Mouse (Mus musculus) forebrain, embryonic 15.5 days (tissue): ENCODE data around the gene Trip6. TPM values are rescaled to one million over a fixed set of nuclear protein-coding genes. Genes with fewer than 3 reads are reported as not detected.

ENCODE experiments used
- ATAC-seq: fragments of 200-750 bp; cut with Nextera tagmentation; replicated peaks from 2 replicates; pipeline ENCODE4 v1.8.0; 2017; ENCODE audit warnings: mild to moderate bottlenecking, moderate TSS enrichment, moderate library complexity
- H3K27ac ChIP-seq: fragments of 300-500 bp; sonication (generic); replicated peaks from 2 replicates; pipeline ENCODE4 v1.5.1; 2015; ENCODE audit warnings: mild to moderate bottlenecking, inconsistent platforms
- H3K27me3 ChIP-seq: fragments of 300-500 bp; sonication (generic); 2 replicates; pipeline ENCODE4 v1.6.1; 2015; ENCODE audit warnings: inconsistent platforms
- H3K36me3 ChIP-seq: fragments of 300-500 bp; sonication (generic); 2 replicates; pipeline ENCODE4 v1.6.1; 2015; ENCODE audit warnings: mild to moderate bottlenecking, inconsistent platforms
- H3K4me1 ChIP-seq: fragments of 300-500 bp; sonication (generic); 2 replicates; pipeline ENCODE4 v1.6.1; 2015; ENCODE audit warnings: inconsistent platforms
- H3K4me2 ChIP-seq: fragments of 300-500 bp; sonication (generic); replicated peaks from 2 replicates; pipeline ENCODE4 v1.6.1; 2015; ENCODE audit warnings: mild to moderate bottlenecking, inconsistent platforms
- H3K4me3 ChIP-seq: fragments of 300-500 bp; sonication (generic); 2 replicates; pipeline ENCODE4 v1.5.1; 2015; ENCODE audit warnings: mild to moderate bottlenecking, inconsistent platforms
- H3K9ac ChIP-seq: fragments of 300-500 bp; sonication (generic); replicated peaks from 2 replicates; pipeline ENCODE4 v1.6.1; 2015; ENCODE audit warnings: mild to moderate bottlenecking, inconsistent platforms
- H3K9me3 ChIP-seq: fragments of 300-500 bp; sonication (generic); 2 replicates; pipeline ENCODE4 v1.6.1; 2016; ENCODE audit warnings: inconsistent platforms
- whole genome bisulfite sequencing: fragments of 180-500 bp; shearing (Covaris S2); methylation state at CpG from one replicate; pipeline ENCODE4 v1.1.7; 2015; ENCODE audit warnings: mixed read lengths; 5-methylcytosine and 5-hydroxymethylcytosine counted together
- polyA plus RNA-seq: library from polyadenylated mRNA; unstranded; fragments of >200 nt; fragmentation: Nextera tagmentation; extraction: Ambion mirVana; gene quantifications from 2 replicates; pipeline ENCODE4 v1.2.1, GENCODE M21; 2015

Trip6 gene
- polyA plus RNA-seq, 1 experiment from 2014 or later: 19.1 TPM

DNA sequence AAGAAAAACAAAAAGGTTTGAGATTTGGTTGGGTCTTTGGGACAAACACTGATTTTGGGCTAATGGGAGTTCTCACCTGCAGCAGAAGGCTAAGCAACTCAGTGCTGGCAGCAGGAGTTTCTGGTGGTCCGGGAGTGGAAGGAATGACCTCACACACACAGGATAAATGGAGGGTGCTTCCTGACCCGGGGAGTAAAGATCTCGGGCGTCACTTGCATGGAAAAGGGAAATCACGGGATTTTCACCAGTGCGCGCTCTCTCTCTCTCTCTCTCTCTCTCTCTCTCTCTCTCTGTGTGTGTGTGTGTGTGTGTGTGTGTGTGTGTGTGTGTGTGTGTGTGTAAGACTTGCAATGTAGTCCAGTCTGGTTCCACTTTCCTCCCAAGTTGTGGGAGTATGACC lies 33.7 kb upstream of the Trip6 start:
- Histone ChIP-seq H3K4me1 (peaks cover 46% of the 10 kb centered on the region), H3K27me3 (no peaks in the 10 kb centered on the region; the same call in 1 of the 2 replicates), H3K36me3 (no peaks in the 10 kb centered on the region), H3K27ac (no peak overlapping the region), H3K9me3 (no peaks in the 10 kb centered on the region), H3K9ac (no peak overlapping the region), H3K4me3 (no peak overlapping the region), H3K4me2 (no peak overlapping the region)
- no peak for ATAC-seq
- WGBS: 25% methylated on average over 7 of the region's 7 CpGs

GRCm38 (mm10) chr5:137346983-137347382 lies 32.8 kb upstream of the Trip6 start:
- 93% methylated on average over 4 of the region's 4 CpGs for WGBS
- Histone ChIP-seq H3K4me2 (no peak overlapping the region), H3K4me1 (peaks cover 37% of the 10 kb centered on the region), H3K9me3 (no peaks in the 10 kb centered on the region), H3K27ac (no peak overlapping the region), H3K36me3 (no peaks in the 10 kb centered on the region), H3K9ac (no peak overlapping the region), H3K4me3 (no peak overlapping the region), H3K27me3 (no peaks in the 10 kb centered on the region; the same call in 1 of the 2 replicates)
- ATAC-seq: no peak

GRCm38 (mm10) chr5:137346388-137346787 lies 32.2 kb upstream of the Trip6 start:
- H3K4me1 ChIP-seq: peaks cover 32% of the 10 kb centered on the region
- 84% methylated on average over 1 of the region's 1 CpGs for WGBS
- H3K9me3 ChIP-seq: no peaks in the 10 kb centered on the region
- no peak for ATAC-seq
- H3K27me3 ChIP-seq: no peaks in the 10 kb centered on the region; the same call in 1 of the 2 replicates
- H3K4me3 ChIP-seq: no peak overlapping the region
- H3K27ac ChIP-seq: no peak overlapping the region
- H3K4me2 ChIP-seq: no peak overlapping the region
- H3K36me3 ChIP-seq: no peaks in the 10 kb centered on the region
- no peak overlapping the region for H3K9ac ChIP-seq

GRCm38 (mm10) chr5:137345821-137346220 lies 31.6 kb upstream of the Trip6 start:
- H3K27me3 ChIP-seq: no peaks in the 10 kb centered on the region; the same call in 1 of the 2 replicates
- H3K36me3 ChIP-seq: no peaks in the 10 kb centered on the region
- 23% methylated on average over 9 of the region's 9 CpGs for WGBS
- H3K9ac ChIP-seq: no peak overlapping the region
- no peak overlapping the region for H3K4me3 ChIP-seq
- no peak for ATAC-seq
- H3K27ac ChIP-seq: no peak overlapping the region
- H3K4me1 ChIP-seq: peaks cover 27% of the 10 kb centered on the region
- no peaks in the 10 kb centered on the region for H3K9me3 ChIP-seq
- H3K4me2 ChIP-seq: no peak overlapping the region

- H3K4me1 ChIP-seq: peaks cover 22% of the 10 kb centered on the region
- no peak overlapping the region for H3K9ac ChIP-seq
- no peaks in the 10 kb centered on the region for H3K9me3 ChIP-seq
- H3K36me3 ChIP-seq: no peaks in the 10 kb centered on the region
- no peaks in the 10 kb centered on the region for H3K27me3 ChIP-seq
- no peak overlapping the region for H3K4me2 ChIP-seq
- H3K4me3 ChIP-seq: no peak overlapping the region
- no peak for ATAC-seq
- H3K27ac ChIP-seq: no peak overlapping the region
These were observed 29.7 kb upstream of the Trip6 start for GRCm38 (mm10) chr5:137343869-137344268.

GRCm38 (mm10) chr5:137343412-137343811 lies 29.2 kb upstream of the Trip6 start:
- Histone ChIP-seq H3K27ac (no peak overlapping the region), H3K4me2 (no peak overlapping the region), H3K4me3 (no peak overlapping the region), H3K27me3 (no peaks in the 10 kb centered on the region), H3K36me3 (no peaks in the 10 kb centered on the region), H3K9me3 (no peaks in the 10 kb centered on the region), H3K9ac (no peak overlapping the region), H3K4me1 (peaks cover 22% of the 10 kb centered on the region)
- ATAC-seq: no peak
- 93% methylated on average over 5 of the region's 5 CpGs for WGBS

- Histone ChIP-seq H3K36me3 (no peaks in the 10 kb centered on the region), H3K27me3 (no peaks in the 10 kb centered on the region), H3K4me1 (peaks cover 18% of the 10 kb centered on the region), H3K4me3 (no peak overlapping the region), H3K27ac (no peak overlapping the region), H3K9ac (no peak overlapping the region), H3K9me3 (no peaks in the 10 kb centered on the region), H3K4me2 (no peak overlapping the region)
- no peak for ATAC-seq
- 77% methylated on average over 7 of the region's 7 CpGs for WGBS
These were observed 28.3 kb upstream of the Trip6 start for GRCm38 (mm10) chr5:137342407-137343012.

DNA sequence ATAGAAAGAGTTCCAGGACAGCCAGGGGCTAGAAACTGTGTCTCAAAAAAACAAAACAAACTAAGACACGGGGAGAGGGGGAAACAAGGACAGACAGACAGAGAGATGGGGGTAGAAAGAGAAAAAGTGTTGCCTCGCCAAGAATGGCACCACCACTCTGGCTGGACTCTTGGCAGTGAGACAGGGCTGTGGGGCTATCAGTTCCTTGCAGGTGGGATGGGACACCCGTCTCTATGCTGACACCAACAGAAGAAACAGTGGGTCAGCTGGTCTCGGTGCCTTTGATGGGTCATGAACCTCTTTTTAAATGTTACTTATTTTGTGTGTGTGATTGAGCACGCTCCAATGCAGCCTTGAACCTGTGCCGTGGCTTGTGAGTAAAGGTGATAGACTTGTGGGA lies 26.0 kb upstream of the Trip6 start:
- 76% methylated on average over 6 of the region's 6 CpGs for WGBS
- H3K36me3 ChIP-seq: no peaks in the 10 kb centered on the region
- H3K4me1 ChIP-seq: peaks cover 18% of the 10 kb centered on the region
- H3K27me3 ChIP-seq: no peaks in the 10 kb centered on the region
- no peaks in the 10 kb centered on the region for H3K9me3 ChIP-seq
- H3K4me2 ChIP-seq: peak overlapping the region; percentile 84; the same call in 1 of the 2 replicates
- no peak for ATAC-seq
- peak overlapping the region; percentile 78 for H3K27ac ChIP-seq
- no peak overlapping the region for H3K9ac ChIP-seq
- peak overlapping the region; percentile 44; the same call in 1 of the 2 replicates for H3K4me3 ChIP-seq

DNA sequence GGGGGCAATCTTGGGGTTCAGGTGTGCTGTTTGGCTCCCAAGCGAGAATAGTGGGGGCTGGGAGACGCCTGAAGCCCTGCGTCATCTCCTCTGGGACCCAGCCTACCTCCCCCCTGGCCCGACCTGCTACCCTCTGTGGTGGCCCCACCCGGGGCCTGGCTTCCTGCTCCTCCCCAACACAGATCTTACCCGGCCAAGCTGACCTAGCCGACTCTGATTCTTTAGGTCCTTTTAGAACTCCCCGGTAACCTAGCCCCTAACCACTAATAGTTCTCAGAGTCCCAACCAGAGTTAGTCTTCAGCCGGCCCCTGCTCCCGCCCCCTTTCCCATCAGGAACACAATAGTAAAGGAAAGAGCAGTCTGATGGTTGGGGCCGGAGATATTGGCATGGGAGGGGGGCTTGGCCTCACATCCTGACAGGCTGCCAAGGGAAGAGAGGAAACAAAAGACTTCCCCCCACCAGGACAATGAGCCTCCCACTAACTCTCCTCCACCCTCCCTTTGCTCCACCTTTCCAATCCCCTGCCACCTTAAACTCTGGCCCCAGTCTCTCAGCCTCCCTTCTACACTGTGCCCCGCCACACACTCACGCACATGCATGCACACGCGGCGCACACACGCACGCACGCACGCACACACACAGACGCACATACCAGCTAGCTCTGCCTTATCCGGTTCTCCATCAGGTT lies 25.2 kb upstream of the Trip6 start:
- Histone ChIP-seq H3K4me1 (peaks cover 18% of the 10 kb centered on the region), H3K4me2 (peak overlapping the region; percentile 84), H3K9ac (peak overlapping the region; percentile 53), H3K27me3 (no peaks in the 10 kb centered on the region), H3K9me3 (no peaks in the 10 kb centered on the region), H3K36me3 (no peaks in the 10 kb centered on the region), H3K27ac (peak overlapping the region; percentile 78), H3K4me3 (peak overlapping the region; percentile 44)
- peak; percentile 63 for ATAC-seq
- WGBS: under 1% methylated on average over 22 of the region's 22 CpGs

- 2% methylated on average over 11 of the region's 11 CpGs for WGBS
These were observed 24.6 kb upstream of the Trip6 start for GRCm38 (mm10) chr5:137338663-137339289.

GRCm38 (mm10) chr5:137338256-137338655 lies 24.1 kb upstream of the Trip6 start:
- Histone ChIP-seq H3K9me3 (no peaks in the 10 kb centered on the region), H3K27ac (peak overlapping the region; percentile 78), H3K4me3 (peak overlapping the region; percentile 44), H3K4me2 (peak overlapping the region; percentile 84), H3K4me1 (peaks cover 26% of the 10 kb centered on the region), H3K36me3 (no peaks in the 10 kb centered on the region), H3K9ac (peak overlapping the region; percentile 53), H3K27me3 (no peaks in the 10 kb centered on the region)
- peak; percentile 89 for ATAC-seq
- WGBS: 1% methylated on average over 19 of the region's 19 CpGs

More at GRCm38 (mm10) chr5:137338663-137339289, 24.6 kb upstream of the Trip6 start:
- Histone ChIP-seq H3K4me1 (peaks cover 23% of the 10 kb centered on the region), H3K4me3 (peak overlapping the region; percentile 44), H3K27ac (peak overlapping the region; percentile 78), H3K4me2 (peak overlapping the region; percentile 84), H3K9ac (peak overlapping the region; percentile 53), H3K36me3 (no peaks in the 10 kb centered on the region), H3K27me3 (no peaks in the 10 kb centered on the region), H3K9me3 (no peaks in the 10 kb centered on the region)
- peak; percentile 30 for ATAC-seq

DNA sequence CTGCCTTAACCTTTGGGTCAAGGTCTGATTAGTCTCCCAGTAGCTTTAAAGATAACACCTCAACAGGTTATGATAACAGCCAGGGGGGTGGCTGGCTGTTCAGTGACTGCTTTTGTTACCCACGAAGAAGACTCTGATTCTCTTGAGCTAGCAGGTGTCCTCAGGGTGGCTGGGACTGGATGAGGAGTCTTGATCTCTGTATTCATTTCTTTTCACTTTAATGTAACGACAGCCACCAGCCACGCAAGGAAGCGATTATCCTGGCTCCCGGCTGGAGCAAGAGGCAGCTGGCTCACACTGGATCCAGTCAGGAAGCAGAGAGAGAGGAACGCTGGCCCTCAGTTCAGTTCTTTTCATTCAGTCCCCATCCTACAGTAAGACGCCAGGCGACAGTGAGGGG lies 23.0 kb upstream of the Trip6 start:
- H3K9me3 ChIP-seq: no peaks in the 10 kb centered on the region
- H3K27me3 ChIP-seq: no peaks in the 10 kb centered on the region
- no peak for ATAC-seq
- 58% methylated on average over 8 of the region's 8 CpGs for WGBS
- H3K4me2 ChIP-seq: no peak overlapping the region
- H3K9ac ChIP-seq: 0 out of 2 replicates have a peak overlapping the region, but pooled peaks have one; percentile 4
- H3K27ac ChIP-seq: no peak overlapping the region
- no peak overlapping the region for H3K4me3 ChIP-seq
- no peaks in the 10 kb centered on the region for H3K36me3 ChIP-seq
- H3K4me1 ChIP-seq: peaks cover 37% of the 10 kb centered on the region
